Mouse (Mus musculus): ENCODE measurements around the gene Gstcd. TPM values are rescaled to one million over a fixed set of nuclear protein-coding genes. Genes with fewer than 3 reads are reported as not detected.

The Gstcd gene
- polyA plus RNA-seq, 1 experiment from 2014 or later: 7.0 TPM

DNA sequence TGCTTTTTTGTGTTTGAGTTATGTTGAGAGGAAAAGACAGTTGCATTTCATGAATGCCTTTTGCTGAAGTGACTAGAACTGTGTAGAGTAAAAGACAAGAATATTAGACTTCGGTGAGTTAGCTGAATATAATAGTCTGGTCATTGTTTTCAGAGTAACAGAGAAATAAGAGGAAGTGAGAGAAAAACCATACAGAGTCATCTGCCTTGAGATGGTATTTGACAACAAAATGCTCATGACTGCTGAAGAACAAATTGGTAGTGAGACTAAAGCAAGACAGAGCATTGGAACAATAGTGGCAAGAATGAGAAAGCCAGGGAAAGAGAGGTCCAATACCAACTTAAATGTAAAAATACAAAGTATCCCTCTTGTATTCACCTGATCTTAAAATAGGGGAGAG lies 1.1 kb upstream of the Gstcd start:
- H3K4me3 ChIP-seq (replicated peaks): peak overlapping the region; percentile 98; the same call in 1 of the 2 replicates
- WGBS: 76% methylated on average over 1 of the region's 1 CpGs
- no peaks in the 10 kb centered on the region for H3K36me3 ChIP-seq
- ATAC-seq: no peak
- peak overlapping the region; percentile 52 for H3K4me2 ChIP-seq (replicated peaks)
- H3K27me3 ChIP-seq (replicated peaks): no peaks in the 10 kb centered on the region
- H3K27ac ChIP-seq: no peak overlapping the region
- no peaks in the 10 kb centered on the region for H3K9me3 ChIP-seq
- H3K4me1 ChIP-seq (replicated peaks): peaks cover 5% of the 10 kb centered on the region; the same call in 1 of the 2 replicates
- 0 out of 2 replicates have a peak overlapping the region, but pooled peaks have one; percentile 98 for H3K9ac ChIP-seq

DNA sequence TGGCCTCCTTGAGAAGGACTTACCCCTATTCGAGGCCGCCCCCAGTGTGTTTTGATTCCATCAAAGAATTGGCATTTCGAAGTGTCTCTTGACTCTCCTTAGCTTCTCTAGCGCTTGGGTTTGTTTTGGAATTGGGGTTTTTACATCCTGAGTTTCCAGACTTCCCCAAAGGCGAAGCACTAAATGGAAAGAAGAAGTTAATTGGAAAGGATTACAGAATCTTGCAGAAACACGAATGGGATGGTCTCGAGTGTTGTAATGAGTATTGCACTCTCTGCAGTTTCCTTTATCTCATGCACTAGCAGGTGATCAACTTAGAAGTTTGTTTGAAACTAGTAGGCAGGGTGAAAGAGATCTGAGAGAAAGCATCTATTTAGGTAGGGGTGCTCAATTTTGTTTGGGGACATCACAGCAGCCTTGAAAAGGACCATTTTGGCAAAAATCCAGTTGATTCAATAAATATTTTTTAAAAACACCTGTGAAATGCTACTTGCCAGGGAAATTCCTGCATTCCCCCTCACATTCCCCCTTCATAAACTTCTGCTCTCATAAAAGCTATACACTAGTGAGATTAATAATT lies 531 bp upstream of the Gstcd start:
- H3K27ac ChIP-seq: peak overlapping the region; percentile 99
- ATAC-seq: no peak
- peak overlapping the region; percentile 98 for H3K4me3 ChIP-seq (replicated peaks)
- H3K4me2 ChIP-seq (replicated peaks): peak overlapping the region; percentile 52
- H3K36me3 ChIP-seq: no peaks in the 10 kb centered on the region
- no peaks in the 10 kb centered on the region for H3K9me3 ChIP-seq
- H3K27me3 ChIP-seq (replicated peaks): no peaks in the 10 kb centered on the region
- under 1% methylated on average over 7 of the region's 7 CpGs for WGBS
- H3K4me1 ChIP-seq (replicated peaks): peaks cover 5% of the 10 kb centered on the region; the same call in 1 of the 2 replicates
- H3K9ac ChIP-seq: peak overlapping the region; percentile 98

DNA sequence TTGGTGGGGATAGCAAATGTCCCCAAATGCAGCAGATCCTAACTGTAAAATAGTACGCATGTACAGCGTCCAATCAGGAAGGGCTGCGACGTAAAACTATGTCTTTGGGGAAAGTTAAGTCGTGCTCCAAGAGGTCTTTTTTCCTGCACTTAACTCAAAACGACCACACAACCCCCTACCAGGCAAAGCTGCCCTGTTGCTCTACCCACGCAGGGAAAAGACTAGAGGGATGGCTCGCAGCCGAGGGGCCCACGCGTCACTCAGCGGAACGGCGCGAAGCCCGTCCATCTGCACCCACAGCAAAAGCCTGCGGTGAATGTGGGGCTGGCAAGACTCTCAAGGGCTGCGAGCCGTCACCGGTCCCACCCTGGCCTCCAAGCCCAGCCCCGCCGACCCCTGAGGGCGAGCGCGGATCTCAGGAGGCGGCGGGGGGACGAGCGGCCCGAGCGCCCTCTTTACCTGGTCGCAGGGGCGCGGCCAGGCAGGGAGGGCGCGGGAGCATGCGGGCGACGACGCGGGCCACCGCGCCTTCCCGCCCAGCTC lies 641 bp downstream of the Gstcd start:
- WGBS: under 1% methylated on average over 44 of the region's 44 CpGs
- ATAC-seq: peak; percentile 90
- H3K4me1 ChIP-seq (replicated peaks): peaks cover 5% of the 10 kb centered on the region; the same call in 1 of the 2 replicates
- peak overlapping the region; percentile 98 for H3K9ac ChIP-seq
- H3K27me3 ChIP-seq (replicated peaks): no peaks in the 10 kb centered on the region
- H3K9me3 ChIP-seq: no peaks in the 10 kb centered on the region
- peak overlapping the region; percentile 99 for H3K27ac ChIP-seq
- H3K36me3 ChIP-seq: no peaks in the 10 kb centered on the region
- H3K4me2 ChIP-seq (replicated peaks): peak overlapping the region; percentile 52
- peak overlapping the region; percentile 98 for H3K4me3 ChIP-seq (replicated peaks)

DNA sequence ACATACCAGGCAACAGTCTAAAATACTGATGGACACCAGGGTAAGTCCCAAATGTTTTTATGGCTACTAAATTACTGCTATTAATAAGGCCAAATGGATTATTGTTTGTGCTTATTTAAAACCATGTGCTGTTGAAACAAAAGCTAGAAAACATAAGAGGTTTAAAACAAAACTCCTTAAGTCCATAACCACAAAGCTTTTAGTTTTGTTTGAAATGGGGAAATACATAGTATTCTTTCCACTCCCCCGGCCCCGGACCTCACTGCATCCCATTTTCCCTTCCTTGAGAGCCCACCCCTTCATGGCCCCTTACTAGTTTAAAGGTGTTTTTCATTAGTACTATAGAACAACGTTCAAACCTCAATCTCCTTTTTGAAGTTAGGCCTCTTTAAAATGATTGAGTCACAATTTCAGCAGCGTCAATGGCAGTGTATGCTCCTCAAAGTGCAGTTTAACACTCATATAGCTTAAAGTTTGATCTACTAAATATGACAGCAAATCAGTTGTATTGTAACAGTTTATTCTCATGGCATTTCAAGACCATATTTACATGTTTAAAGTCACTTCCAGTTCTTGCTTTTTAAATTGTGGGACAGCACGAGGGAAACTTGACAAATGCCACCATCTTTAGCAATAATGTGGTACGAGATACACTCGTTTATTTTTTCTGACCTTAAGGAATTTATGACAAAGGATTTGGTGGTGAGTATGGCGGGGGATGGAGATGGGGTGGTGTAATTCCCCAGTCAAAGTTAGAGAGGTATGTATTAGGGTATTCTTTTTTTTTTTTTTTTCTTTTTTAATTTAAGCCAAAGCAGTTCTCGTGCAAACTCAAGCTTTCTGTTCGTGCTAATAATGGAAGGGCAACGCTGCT lies 1.3 kb downstream of the Gstcd start:
- peak overlapping the region; percentile 98 for H3K9ac ChIP-seq
- H3K9me3 ChIP-seq: no peaks in the 10 kb centered on the region
- H3K27me3 ChIP-seq (replicated peaks): no peaks in the 10 kb centered on the region
- H3K27ac ChIP-seq: peak overlapping the region; percentile 99
- H3K36me3 ChIP-seq: no peaks in the 10 kb centered on the region
- 5% methylated on average over 11 of the region's 11 CpGs for WGBS
- peaks cover 5% of the 10 kb centered on the region; the same call in 1 of the 2 replicates for H3K4me1 ChIP-seq (replicated peaks)
- H3K4me3 ChIP-seq (replicated peaks): peak overlapping the region; percentile 98
- H3K4me2 ChIP-seq (replicated peaks): peak overlapping the region; percentile 52
- no peak for ATAC-seq

DNA sequence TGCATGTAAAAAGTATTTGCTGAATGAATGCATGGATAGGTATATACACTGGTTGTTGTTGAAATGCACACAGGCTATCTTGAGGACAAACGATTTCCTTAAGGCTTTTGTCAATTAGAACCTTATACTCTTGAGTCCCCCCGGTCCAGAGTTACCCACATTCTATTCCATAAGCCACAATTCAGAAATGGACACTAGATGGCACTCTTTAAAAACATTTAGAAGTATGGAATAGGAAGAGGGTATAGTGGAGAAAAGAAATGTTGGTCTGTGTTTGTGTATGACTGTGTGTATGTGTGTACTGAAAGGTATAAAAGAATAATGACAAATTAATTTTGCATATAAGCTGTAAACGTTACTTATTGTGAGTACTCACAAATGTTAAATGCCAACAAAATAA lies 6.0 kb downstream of the Gstcd start:
- no peaks in the 10 kb centered on the region for H3K9me3 ChIP-seq
- no peaks in the 10 kb centered on the region for H3K27me3 ChIP-seq (replicated peaks)
- H3K36me3 ChIP-seq: peaks cover 13% of the 10 kb centered on the region; the same call in 1 of the 2 replicates
- H3K4me2 ChIP-seq (replicated peaks): no peak overlapping the region
- H3K4me3 ChIP-seq (replicated peaks): no peak overlapping the region
- WGBS: 63% methylated on average over 3 of the region's 3 CpGs
- ATAC-seq: peak; percentile 65
- no peak overlapping the region for H3K27ac ChIP-seq
- H3K9ac ChIP-seq: no peak overlapping the region
- no peaks in the 10 kb centered on the region for H3K4me1 ChIP-seq (replicated peaks)

DNA sequence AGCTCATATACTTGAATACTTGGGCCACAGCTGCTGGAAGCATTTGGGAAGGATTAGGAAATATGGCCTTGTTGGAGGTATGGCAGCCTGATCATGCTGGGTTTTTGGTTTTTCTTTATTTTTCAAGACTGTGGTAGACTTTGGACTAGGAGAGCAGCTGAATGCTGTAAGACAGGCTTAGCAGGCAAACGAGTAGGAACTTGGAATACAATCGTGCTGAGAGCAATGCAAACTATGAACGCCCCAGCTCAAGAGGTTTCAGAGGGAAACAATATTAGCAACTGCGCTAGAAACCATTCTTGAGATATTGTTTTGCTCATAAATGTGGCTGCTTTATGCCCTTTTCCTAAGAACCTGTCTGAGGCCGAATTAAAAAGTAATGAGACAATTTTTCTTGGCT lies 9.1 kb downstream of the Gstcd start:
- no peak for ATAC-seq
- Histone ChIP-seq H3K4me1 (replicated peaks) (no peaks in the 10 kb centered on the region), H3K36me3 (peaks cover 13% of the 10 kb centered on the region; the same call in 1 of the 2 replicates), H3K9ac (no peak overlapping the region), H3K4me2 (replicated peaks) (no peak overlapping the region), H3K9me3 (no peaks in the 10 kb centered on the region), H3K27me3 (replicated peaks) (no peaks in the 10 kb centered on the region), H3K27ac (no peak overlapping the region), H3K4me3 (replicated peaks) (no peak overlapping the region)
- 88% methylated on average over 5 of the region's 5 CpGs for WGBS

DNA sequence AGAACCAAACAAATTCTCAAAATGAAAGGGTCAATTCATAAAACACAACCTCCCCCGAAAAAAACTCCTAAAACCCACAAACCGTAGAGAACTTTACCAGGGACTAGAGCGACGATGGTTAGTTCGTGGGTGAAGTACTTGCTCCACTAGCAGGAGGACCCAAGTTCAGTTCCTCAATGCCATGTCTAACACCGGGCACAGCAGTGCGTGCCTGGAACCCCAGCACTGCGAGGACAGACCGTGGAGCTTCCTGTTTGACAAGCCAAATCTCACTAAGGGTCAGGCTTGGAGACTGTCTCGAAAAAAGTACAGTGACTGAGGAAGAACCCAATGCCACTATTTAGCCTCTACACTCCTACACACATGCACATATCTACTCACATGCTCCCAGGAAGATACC lies 16.3 kb downstream of the Gstcd start:
- Histone ChIP-seq H3K27me3 (replicated peaks) (no peaks in the 10 kb centered on the region), H3K4me1 (replicated peaks) (no peaks in the 10 kb centered on the region), H3K27ac (no peak overlapping the region), H3K36me3 (no peaks in the 10 kb centered on the region), H3K4me2 (replicated peaks) (no peak overlapping the region), H3K9ac (no peak overlapping the region), H3K4me3 (replicated peaks) (no peak overlapping the region), H3K9me3 (no peaks in the 10 kb centered on the region)
- ATAC-seq: no peak
- whole genome bisulfite sequencing: 90% methylated on average over 10 of the region's 10 CpGs

DNA sequence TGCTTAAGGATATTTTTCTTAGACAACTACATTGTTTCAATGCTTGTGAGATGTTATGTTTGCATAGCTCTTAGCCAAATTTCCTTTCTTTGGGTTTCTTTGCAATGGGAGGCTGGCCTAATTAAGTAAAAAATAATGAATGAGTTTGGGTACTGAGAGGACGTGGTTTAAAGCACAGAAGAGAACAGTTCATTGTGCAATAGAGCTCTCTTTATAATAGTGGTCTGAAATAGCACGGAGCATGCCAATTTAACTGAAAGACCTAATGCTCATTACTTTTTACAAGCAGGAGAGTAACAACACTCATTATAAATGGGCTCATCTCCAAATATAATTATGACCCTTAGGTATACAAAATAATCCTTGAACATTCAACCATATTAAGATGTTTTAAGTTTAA lies 39.8 kb downstream of the Gstcd start:
- no peak for ATAC-seq
- WGBS: 85% methylated on average over 2 of the region's 2 CpGs
- Histone ChIP-seq H3K4me2 (replicated peaks) (no peak overlapping the region), H3K4me3 (replicated peaks) (no peak overlapping the region), H3K4me1 (replicated peaks) (no peaks in the 10 kb centered on the region), H3K9me3 (no peaks in the 10 kb centered on the region), H3K27ac (no peak overlapping the region), H3K36me3 (0 out of 2 replicates have a peak, but pooled peaks cover 4% of the 10 kb centered on the region), H3K27me3 (replicated peaks) (no peaks in the 10 kb centered on the region), H3K9ac (no peak overlapping the region)

DNA sequence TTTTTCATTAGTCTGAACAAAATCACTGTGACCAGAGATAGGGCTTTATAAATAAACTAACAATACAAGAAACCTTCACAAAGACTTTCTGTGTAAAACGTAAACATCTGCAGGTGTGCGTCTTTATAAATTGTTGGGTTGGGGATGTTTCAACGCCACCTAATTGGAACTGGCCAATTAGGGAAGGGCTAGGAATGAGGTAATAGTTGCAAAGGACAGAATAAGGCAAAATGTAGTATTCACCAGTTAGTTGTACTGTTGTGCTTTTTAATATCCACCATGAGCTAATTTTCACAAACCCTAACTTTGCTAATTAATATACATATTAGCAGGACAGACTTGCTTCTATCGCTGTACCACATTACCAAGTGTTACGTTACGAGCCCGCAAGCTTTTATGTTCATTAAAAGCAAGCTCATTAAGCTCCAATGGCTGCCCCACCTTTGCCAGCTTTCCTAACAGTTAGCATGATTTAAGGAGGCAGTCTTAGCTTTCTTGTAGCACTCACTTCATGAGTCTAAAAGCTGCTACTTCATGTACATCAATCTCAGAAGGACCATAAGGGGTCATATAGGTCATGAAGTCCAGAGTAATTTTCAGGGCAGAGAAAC lies 58.6 kb downstream of the Gstcd start:
- Histone ChIP-seq H3K27me3 (replicated peaks) (no peaks in the 10 kb centered on the region), H3K36me3 (no peaks in the 10 kb centered on the region), H3K4me3 (replicated peaks) (no peak overlapping the region), H3K9ac (no peak overlapping the region), H3K9me3 (no peaks in the 10 kb centered on the region), H3K4me2 (replicated peaks) (no peak overlapping the region), H3K4me1 (replicated peaks) (no peaks in the 10 kb centered on the region), H3K27ac (no peak overlapping the region)
- ATAC-seq: no peak
- WGBS: 92% methylated on average over 7 of the region's 7 CpGs

DNA sequence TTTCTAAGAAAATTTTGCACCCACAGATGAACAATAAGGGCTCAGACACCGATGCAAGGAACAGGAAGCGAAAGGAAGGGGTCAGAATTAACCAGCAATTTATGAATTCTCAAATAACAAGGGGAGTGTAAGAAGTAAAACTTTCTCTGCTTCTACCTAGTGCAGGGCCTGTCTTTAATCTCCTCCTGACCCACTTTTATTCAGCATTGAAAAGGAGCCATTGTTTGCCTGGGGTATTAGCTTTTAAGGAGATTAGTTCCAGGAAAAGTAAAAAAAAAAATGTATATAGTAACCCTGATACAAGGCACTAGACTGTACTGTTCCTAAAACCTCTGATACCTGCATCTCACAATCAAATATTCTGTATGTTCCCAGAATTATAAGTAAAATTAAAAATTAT lies 64.9 kb downstream of the Gstcd start:
- no peak overlapping the region for H3K27ac ChIP-seq
- no peak overlapping the region for H3K4me2 ChIP-seq (replicated peaks)
- no peaks in the 10 kb centered on the region for H3K27me3 ChIP-seq (replicated peaks)
- no peak for ATAC-seq
- H3K36me3 ChIP-seq: no peaks in the 10 kb centered on the region
- H3K9me3 ChIP-seq: no peaks in the 10 kb centered on the region
- no peaks in the 10 kb centered on the region for H3K4me1 ChIP-seq (replicated peaks)
- no peak overlapping the region for H3K4me3 ChIP-seq (replicated peaks)
- WGBS: 84% methylated on average over 2 of the region's 2 CpGs
- no peak overlapping the region for H3K9ac ChIP-seq

DNA sequence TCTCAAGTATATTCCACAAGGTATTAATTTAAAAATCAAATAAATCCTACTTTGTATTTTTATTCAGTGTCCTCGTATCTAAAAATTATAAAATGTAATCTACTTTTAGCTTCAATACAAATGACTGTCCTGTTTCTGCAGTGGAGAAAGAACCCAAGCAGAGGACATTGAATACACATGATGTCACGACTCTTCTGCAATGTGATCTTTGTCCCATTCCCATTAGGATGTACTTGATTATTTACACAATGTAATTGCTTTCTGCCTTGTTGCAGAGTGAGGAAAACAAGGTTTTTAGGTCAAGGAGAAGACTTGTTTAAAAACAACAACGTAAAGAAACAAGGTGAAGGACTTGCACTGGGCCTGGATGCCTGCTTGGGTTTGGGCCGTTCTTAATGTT lies 84.6 kb downstream of the Gstcd start:
- Histone ChIP-seq H3K4me2 (replicated peaks) (no peak overlapping the region), H3K9ac (no peak overlapping the region), H3K36me3 (no peaks in the 10 kb centered on the region), H3K27me3 (replicated peaks) (no peaks in the 10 kb centered on the region), H3K27ac (no peak overlapping the region), H3K9me3 (no peaks in the 10 kb centered on the region), H3K4me3 (replicated peaks) (no peak overlapping the region), H3K4me1 (replicated peaks) (no peaks in the 10 kb centered on the region)
- 65% methylated on average over 4 of the region's 4 CpGs for WGBS
- ATAC-seq: no peak

DNA sequence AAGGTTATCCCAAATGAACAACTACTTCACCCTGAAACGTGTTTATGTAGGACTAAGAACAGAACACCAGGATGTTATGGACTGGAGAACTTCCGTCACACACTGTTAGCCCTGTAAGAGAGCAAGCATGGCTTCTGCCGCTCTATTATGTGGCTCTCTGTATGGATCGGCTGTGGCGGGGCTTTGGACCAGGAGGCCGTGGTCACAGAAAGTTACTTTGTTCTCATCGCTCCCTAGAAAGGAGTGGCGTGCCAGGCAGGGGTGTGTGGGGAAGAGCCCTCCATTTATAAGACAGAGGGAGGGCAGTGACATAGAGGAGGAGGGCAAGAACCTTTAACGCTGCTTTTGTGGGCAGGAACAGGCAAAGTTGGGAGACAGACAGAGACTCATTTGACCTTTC lies 95.5 kb downstream of the Gstcd start:
- H3K27ac ChIP-seq: no peak overlapping the region
- no peaks in the 10 kb centered on the region for H3K9me3 ChIP-seq
- 75% methylated on average over 9 of the region's 9 CpGs for WGBS
- H3K4me2 ChIP-seq (replicated peaks): no peak overlapping the region
- H3K27me3 ChIP-seq (replicated peaks): no peaks in the 10 kb centered on the region
- H3K36me3 ChIP-seq: no peaks in the 10 kb centered on the region
- no peak overlapping the region for H3K4me3 ChIP-seq (replicated peaks)
- no peak for ATAC-seq
- no peaks in the 10 kb centered on the region for H3K4me1 ChIP-seq (replicated peaks)
- no peak overlapping the region for H3K9ac ChIP-seq

Measured in intestine, embryonic 15.5 days (tissue).